Mouse (Mus musculus) Patski (cell line): ENCODE data around the gene Ubqln1. TPM values are rescaled to one million over a fixed set of nuclear protein-coding genes. Genes with fewer than 3 reads are reported as not detected.
"Not testable (repeated sequence)": the region's sequence is repeated elsewhere in the genome, so short reads cannot be mapped to it uniquely, and the experiment has no call there.

ENCODE experiments used
- ATAC-seq: fragments of 100-300 bp; one replicate; pipeline ENCODE4 v1.8.0; 2021
- CTCF ChIA-PET: fragments of 350-600 bp; sonication (Branson Sonifier 250); formaldehyde crosslinking; loops from one replicate; lab custom pipeline; 2022; ENCODE audit warnings: inconsistent platforms; lab: Charles Lee
- POLR2A ChIA-PET: fragments of 350-600 bp; sonication (Branson Sonifier 250); formaldehyde crosslinking; loops from one replicate; lab custom pipeline; 2022; ENCODE audit warnings: antibody characterized with exemption, inconsistent platforms; lab: Charles Lee
- DNase-seq: peaks from one replicate; pipeline ENCODE4 v3.0.0-alpha.2; 2011; ENCODE audit warnings: low read depth, low spot score
- H3K27me3 ChIP-seq: fragments of 371-371 bp; one replicate; pipeline ENCODE4 v1.5.1; 2021
- CTCF ChIP-seq: fragments of 100-300 bp; IDR thresholded peaks from one replicate; pipeline ENCODE4 v1.5.1; 2021
- in situ Hi-C: fragments of 300-500 bp; cut with MboI; formaldehyde crosslinking; loops from 3 replicates; pipeline ENCODE4 v1.11.1; 2018; ENCODE audit warnings: low pct_unique_long_range_greater_than_20kb, mixed read lengths
- polyA plus RNA-seq: library from polyadenylated mRNA; unstranded; gene quantifications from one replicate; pipeline ENCODE4 v1.2.3, GENCODE M21; 2021

Ubqln1 gene
- polyA plus RNA-seq, 1 experiment from 2014 or later, result 132 TPM

- in situ Hi-C loops, result loop anchor here (10.0 kb wide), 2 partner anchors 227 to 387 kb away; partner anchors contain the start of gene 2210016F16Rik
- POLR2A ChIA-PET, result interaction anchor here (1.1 kb wide), 1 partner anchor 25 kb away, joined by 3 read pairs; no protein-coding TSS in a partner anchor
- no peak for DNase-seq
Measured at GRCm38 (mm10) chr13:58157447-58158098, 57.9 kb downstream of the Ubqln1 start, which contains the start of gene Idnk. Idnk (plus strand) TSS chr13:58157649.

GRCm38 (mm10) chr13:58157036-58157435 is 58.4 kb downstream of the Ubqln1 start:
- H3K27me3 ChIP-seq, result no peaks in the 10 kb centered on the region
- POLR2A ChIA-PET, result no interaction called here
- no peak for ATAC-seq
- no peak for TF ChIP-seq CTCF
- in situ Hi-C loops, result loop anchor here (10.0 kb wide), 2 partner anchors 228 to 388 kb away; partner anchors contain the start of gene 2210016F16Rik
- DNase-seq, result no peak
- CTCF ChIA-PET, result interaction anchor here (1.5 kb wide), 1 partner anchor 31 kb away, joined by 4 read pairs; no protein-coding TSS in a partner anchor

More at GRCm38 (mm10) chr13:58157447-58158098, 57.9 kb downstream of the Ubqln1 start, which contains the start of gene Idnk:
- H3K27me3 ChIP-seq, result no peaks in the 10 kb centered on the region
- CTCF ChIA-PET, result interaction anchor here (1.0 to 2.3 kb wide), 5 partner anchors 9 to 432 kb away, joined by 3 to 9 read pairs (median 4); no protein-coding TSS in a partner anchor
- TF ChIP-seq CTCF, result no peak
- ATAC-seq, result peak; percentile 89

GRCm38 (mm10) chr13:58156031-58156430 is 59.4 kb downstream of the Ubqln1 start:
- H3K27me3 ChIP-seq, result no peaks in the 10 kb centered on the region
- DNase-seq, result no peak
- TF ChIP-seq CTCF, result no peak
- ChIA-PET POLR2A (no interaction called here), CTCF (interaction anchor here (1.1 kb wide), 1 partner anchor 141 kb away, joined by 3 read pairs; no protein-coding TSS in a partner anchor)
- no peak for ATAC-seq
- in situ Hi-C loops, result loop anchor here (10.0 kb wide), 2 partner anchors 229 to 389 kb away; partner anchors contain the start of gene 2210016F16Rik

- no peak for DNase-seq
- no peak for TF ChIP-seq CTCF
- ChIA-PET CTCF (no interaction called here), POLR2A (interaction anchor here (0.6 kb wide), 1 partner anchor 24 kb away, joined by 5 read pairs; no protein-coding TSS in a partner anchor)
- no peak for ATAC-seq
- in situ Hi-C loops, result loop anchor here (10.0 kb wide), 2 partner anchors 234 to 394 kb away; partner anchors contain the start of gene 2210016F16Rik
- no peaks in the 10 kb centered on the region for H3K27me3 ChIP-seq
Measured at GRCm38 (mm10) chr13:58150442-58150841, 65.0 kb downstream of the Ubqln1 start.

GRCm38 (mm10) chr13:58149629-58150028 is 65.8 kb downstream of the Ubqln1 start:
- no peak for DNase-seq
- peak; percentile 14 for ATAC-seq
- no peaks in the 10 kb centered on the region for H3K27me3 ChIP-seq
- ChIA-PET POLR2A (interaction anchor here (1.0 to 1.8 kb wide), 2 partner anchors 11 to 22 kb away, joined by 3 to 4 read pairs; no protein-coding TSS in a partner anchor), CTCF (interaction anchor here (0.7 to 1.8 kb wide), 15 partner anchors 9 to 440 kb away, joined by 3 to 17 read pairs (median 5); partner anchors contain the start of gene Hnrnpa0)
- in situ Hi-C loops, result loop anchor here (10.0 kb wide), 2 partner anchors 235 to 395 kb away; partner anchors contain the start of gene 2210016F16Rik
- no peak for TF ChIP-seq CTCF

GRCm38 (mm10) chr13:58149033-58149558 is 66.4 kb downstream of the Ubqln1 start:
- in situ Hi-C loops, result no loop called here
- H3K27me3 ChIP-seq, result no peaks in the 10 kb centered on the region
- ChIA-PET CTCF (interaction anchor here (0.7 to 1.8 kb wide), 17 partner anchors 10 to 441 kb away, joined by 3 to 17 read pairs (median 5); partner anchors contain the start of gene Hnrnpa0), POLR2A (interaction anchor here (0.9 to 1.8 kb wide), 3 partner anchors 10 to 22 kb away, joined by 3 to 4 read pairs (median 3); no protein-coding TSS in a partner anchor)
- ATAC-seq (peak; percentile 39), DNase-seq (no peak)
- TF ChIP-seq CTCF, result peak; percentile 70

GRCm38 (mm10) chr13:58148256-58148831 is 67.1 kb downstream of the Ubqln1 start:
- TF ChIP-seq CTCF, result no peak
- in situ Hi-C loops, result no loop called here
- POLR2A ChIA-PET, result interaction anchor here (0.9 to 1.8 kb wide), 3 partner anchors 9 to 21 kb away, joined by 3 to 4 read pairs (median 3); no protein-coding TSS in a partner anchor
- CTCF ChIA-PET, result interaction anchor here (0.7 to 1.8 kb wide), 12 partner anchors 10 to 442 kb away, joined by 3 to 17 read pairs (median 6); partner anchors contain the start of gene Hnrnpa0
- ATAC-seq (peak; percentile 85), DNase-seq (no peak)
- no peaks in the 10 kb centered on the region for H3K27me3 ChIP-seq

- POLR2A ChIA-PET, result interaction anchor here (1.8 kb wide), 1 partner anchor 20 kb away, joined by 4 read pairs; no protein-coding TSS in a partner anchor
- in situ Hi-C loops, result no loop called here
- ATAC-seq, result no peak
Measured at GRCm38 (mm10) chr13:58147760-58148159, 67.7 kb downstream of the Ubqln1 start.

GRCm38 (mm10) chr13:58146603-58147002 is 68.8 kb downstream of the Ubqln1 start:
- H3K27me3 ChIP-seq, CTCF ChIA-PET, POLR2A ChIA-PET, in situ Hi-C loops, DNase-seq, ATAC-seq: not testable (repeated sequence)

More at GRCm38 (mm10) chr13:58147760-58148159, 67.7 kb downstream of the Ubqln1 start:
- peak; percentile 24 for TF ChIP-seq CTCF
- no peaks in the 10 kb centered on the region for H3K27me3 ChIP-seq
- DNase-seq, result no peak
- CTCF ChIA-PET, result interaction anchor here (1.0 to 1.7 kb wide), 3 partner anchors 12 to 47 kb away, joined by 4 to 8 read pairs (median 6); no protein-coding TSS in a partner anchor

GRCm38 (mm10) chr13:58131692-58132091 is 83.8 kb downstream of the Ubqln1 start:
- TF ChIP-seq CTCF, result no peak
- in situ Hi-C loops, result no loop called here
- DNase-seq, result no peak
- no peak for ATAC-seq
- ChIA-PET POLR2A (no interaction called here), CTCF (interaction anchor here (1.1 kb wide), 1 partner anchor 12 kb away, joined by 4 read pairs; no protein-coding TSS in a partner anchor)
- no peaks in the 10 kb centered on the region for H3K27me3 ChIP-seq
